Mouse (Mus musculus): ENCODE data around the gene Adprhl1.

DNA sequence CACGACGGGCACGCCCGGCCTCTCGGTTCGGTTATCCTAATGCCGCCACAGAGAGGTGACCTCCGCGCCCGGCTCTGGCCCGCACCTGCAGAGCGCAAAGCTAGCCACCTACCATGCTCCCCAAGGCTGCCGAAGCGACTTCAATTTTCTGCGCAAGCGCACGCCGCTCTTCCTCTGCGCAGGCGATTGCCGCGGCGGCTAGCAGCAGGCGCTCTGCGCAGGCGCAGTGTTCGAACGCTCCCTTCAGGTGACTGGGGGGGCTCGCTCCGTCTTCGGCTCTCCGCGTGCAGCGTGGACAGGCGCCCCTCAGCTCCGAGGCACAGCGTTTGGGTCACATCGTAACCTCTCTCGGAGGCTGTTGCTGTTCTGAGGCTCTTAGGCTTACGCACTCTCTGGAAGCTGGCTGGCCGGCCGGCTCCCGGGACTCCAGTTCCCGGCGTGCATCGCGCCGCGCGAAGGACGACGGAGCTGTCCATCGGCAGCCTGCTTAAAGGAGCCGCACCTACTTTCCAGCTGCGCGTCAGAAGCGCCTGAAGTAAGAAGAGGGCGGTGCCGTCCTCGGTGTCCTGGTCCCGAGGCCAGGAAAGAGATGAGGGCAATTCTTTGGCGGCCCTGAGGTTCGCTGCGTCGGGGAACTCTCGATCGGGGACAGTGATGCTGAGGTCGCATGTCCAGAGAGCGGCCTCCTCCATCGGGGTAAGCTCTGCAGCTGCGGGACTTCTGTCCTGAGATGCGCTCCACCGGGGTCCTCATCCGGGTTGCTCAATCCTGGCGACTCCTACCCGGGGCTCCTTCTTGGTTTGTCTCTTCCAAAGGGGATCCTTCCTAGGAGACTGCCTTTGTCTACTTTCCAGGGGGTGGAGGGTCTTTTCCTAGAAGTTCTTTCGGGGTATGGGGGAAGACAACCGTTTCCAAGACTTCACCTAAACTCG lies 34.0 kb upstream of the Adprhl1 start, which contains the start of the genes Dcun1d2 and Tmco3:
- TF ChIP-seq GATA1 (IDR thresholded peaks at IDR 0.05; ENCODE audit: borderline replicate concordance, low read length), result no peak
- TF ChIP-seq FLI1 (IDR thresholded peaks at IDR 0.05; ENCODE audit: low read length), result no peak

All from megakaryocyte, embryonic 14.5 days (primary cell).